Mouse (Mus musculus) thymus, adult 2 months (tissue): ENCODE results near the gene Chsy1. TPM values are rescaled to one million over a fixed set of nuclear protein-coding genes. Genes with fewer than 3 reads are reported as not detected.

ENCODE experiments used
- DNase-seq: peaks from one replicate; pipeline ENCODE4 v3.0.0; 2021
- H3K27ac ChIP-seq: fragments of 200-500 bp; 2 replicates; pipeline ENCODE4 v1.5.1; 2012; ENCODE audit warnings: low read length, control low read depth; ENCODE audit not compliant: control insufficient read depth, insufficient read depth
- H3K27me3 ChIP-seq: fragments of 200-500 bp; 2 replicates; pipeline ENCODE4 v1.6.1; 2012; ENCODE audit warnings: mild to moderate bottlenecking, low read length, moderate library complexity, mixed read lengths; ENCODE audit not compliant: control insufficient read depth, insufficient read depth
- H3K36me3 ChIP-seq: fragments of 200-500 bp; 2 replicates; pipeline ENCODE4 v1.6.1; 2012; ENCODE audit warnings: mild to moderate bottlenecking, low read length, moderate library complexity; ENCODE audit not compliant: control insufficient read depth, insufficient read depth
- H3K4me1 ChIP-seq: fragments of 200-500 bp; replicated peaks from 2 replicates; pipeline ENCODE4 v1.6.1; 2012; ENCODE audit warnings: low read length; ENCODE audit not compliant: control insufficient read depth, insufficient read depth
- H3K4me3 ChIP-seq: fragments of 200-500 bp; 2 replicates; pipeline ENCODE4 v1.5.1; 2012; ENCODE audit warnings: mild to moderate bottlenecking, low read length, control low read depth, moderate library complexity; ENCODE audit not compliant: control insufficient read depth, insufficient read depth
- CTCF ChIP-seq: fragments of 200-500 bp; IDR thresholded peaks from 2 replicates; pipeline ENCODE4 v1.5.1; 2012; ENCODE audit warnings: mild to moderate bottlenecking, control low read depth, low read length, moderate library complexity, borderline replicate concordance; ENCODE audit not compliant: control insufficient read depth, poor library complexity, insufficient read depth; ENCODE audit errors: extremely low read depth
- POLR2A ChIP-seq: fragments of 200-500 bp; IDR thresholded peaks from 2 replicates; pipeline ENCODE4 v1.6.1; 2012; ENCODE audit warnings: mild to moderate bottlenecking, low read length, control low read depth, moderate library complexity; ENCODE audit not compliant: control insufficient read depth, poor library complexity, insufficient read depth; ENCODE audit errors: extremely low read depth
- WGBS: fragments of 180-500 bp; shearing (Covaris S2); methylation state at CpG from one replicate; pipeline ENCODE4 v1.1.7; 2018; 5-methylcytosine and 5-hydroxymethylcytosine counted together
- polyA plus RNA-seq: library from polyadenylated mRNA; depleted of rRNA; stranded (reverse); fragments of >200 nt; gene quantifications from 2 replicates; pipeline ENCODE4 v1.2.3, GENCODE M21; 2012

Gene Chsy1
- polyA plus RNA-seq, 1 experiment, result 6.6 TPM

DNA sequence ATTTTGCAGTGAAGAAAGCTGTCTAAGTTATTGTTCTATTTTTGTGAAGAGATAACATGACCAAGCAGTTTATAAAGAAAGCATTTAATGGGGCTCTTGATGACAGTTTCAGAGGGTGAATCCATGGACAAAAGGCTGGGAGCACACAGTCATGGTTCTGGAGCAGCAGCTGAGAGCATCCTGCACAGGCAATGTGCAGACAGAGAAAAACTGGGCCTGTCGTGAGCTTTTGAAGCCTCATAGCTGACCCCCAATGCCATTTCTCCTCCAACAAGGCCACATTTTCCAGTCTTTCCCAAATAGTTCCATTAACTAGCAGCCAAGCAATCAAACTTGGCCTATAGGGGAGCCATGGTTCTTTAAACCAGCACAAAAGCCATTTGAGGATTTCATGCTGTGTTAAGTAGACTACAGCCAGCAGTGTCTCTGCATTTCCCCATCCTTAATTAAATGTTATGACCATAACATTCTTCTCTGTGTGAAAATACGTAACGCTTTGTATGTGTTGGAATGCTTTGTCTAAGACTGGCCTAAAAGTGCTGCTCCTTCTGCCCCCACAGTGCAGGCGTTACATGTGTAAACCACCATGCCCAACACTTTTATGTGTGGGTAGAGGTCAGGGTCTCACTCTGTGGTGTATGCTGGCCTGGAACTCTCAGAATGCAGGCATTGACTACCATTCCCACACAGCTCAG is 18.8 kb downstream of the Chsy1 start:
- H3K27ac ChIP-seq, result no peak overlapping the region
- WGBS, result 93% methylated on average over 4 of the region's 4 CpGs
- H3K4me1 ChIP-seq, result no peaks in the 10 kb centered on the region
- H3K4me3 ChIP-seq, result no peak overlapping the region
- no peaks in the 10 kb centered on the region; the same call in 1 of the 2 replicates for H3K36me3 ChIP-seq
- no peak for DNase-seq
- no peaks in the 10 kb centered on the region for H3K27me3 ChIP-seq
- TF ChIP-seq POLR2A (no peak), CTCF (no peak)

DNA sequence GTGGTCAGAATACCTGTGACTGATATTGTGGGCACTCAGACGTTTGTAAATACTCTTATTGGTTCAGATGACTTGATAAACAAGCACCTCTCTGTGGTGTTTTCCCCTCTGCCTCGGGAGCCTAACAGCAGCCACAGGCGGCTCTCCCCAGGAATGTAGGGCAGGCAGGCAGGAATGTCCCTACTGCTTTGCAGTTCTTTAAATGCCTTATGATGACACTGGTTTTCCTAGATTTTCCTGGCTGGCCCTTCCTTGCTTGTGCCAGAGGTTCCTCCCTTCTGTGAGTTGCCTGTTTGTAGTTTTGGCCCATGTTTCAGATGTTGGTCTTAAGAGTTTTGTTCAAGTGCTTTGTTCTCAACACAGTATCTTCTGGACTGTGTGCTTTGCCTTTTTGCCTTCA is 19.5 kb downstream of the Chsy1 start:
- WGBS, result 73% methylated on average over 3 of the region's 3 CpGs
- Histone ChIP-seq H3K4me1 (no peaks in the 10 kb centered on the region), H3K36me3 (no peaks in the 10 kb centered on the region; the same call in 1 of the 2 replicates), H3K27me3 (no peaks in the 10 kb centered on the region), H3K4me3 (no peak overlapping the region), H3K27ac (no peak overlapping the region)
- TF ChIP-seq POLR2A (no peak), CTCF (no peak)
- DNase-seq, result no peak

DNA sequence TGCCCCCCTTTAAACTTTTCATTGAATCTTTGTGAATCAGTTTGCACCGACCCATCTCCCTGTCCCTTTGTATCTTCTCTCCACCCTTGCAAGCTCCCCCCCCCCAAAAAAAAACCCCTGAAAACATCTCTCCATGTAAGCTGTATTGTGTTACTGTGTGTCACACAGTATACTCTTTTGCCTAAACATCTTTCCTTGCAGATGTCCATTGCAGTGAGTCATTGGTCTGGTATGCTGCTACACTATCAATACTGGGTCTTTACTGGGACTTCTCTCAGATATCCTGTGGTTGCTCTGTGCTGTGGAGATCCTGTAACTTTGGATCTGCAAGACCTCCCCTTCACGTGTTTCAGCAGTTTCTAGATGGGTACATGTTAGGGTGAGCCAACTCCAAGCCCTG is 21.0 kb downstream of the Chsy1 start:
- 93% methylated on average over 2 of the region's 2 CpGs for WGBS
- Histone ChIP-seq H3K4me1 (no peaks in the 10 kb centered on the region), H3K27me3 (no peaks in the 10 kb centered on the region), H3K27ac (no peak overlapping the region), H3K36me3 (no peaks in the 10 kb centered on the region; the same call in 1 of the 2 replicates), H3K4me3 (no peak overlapping the region)
- TF ChIP-seq CTCF, result no peak
- TF ChIP-seq POLR2A, result no peak
- DNase-seq, result no peak

DNA sequence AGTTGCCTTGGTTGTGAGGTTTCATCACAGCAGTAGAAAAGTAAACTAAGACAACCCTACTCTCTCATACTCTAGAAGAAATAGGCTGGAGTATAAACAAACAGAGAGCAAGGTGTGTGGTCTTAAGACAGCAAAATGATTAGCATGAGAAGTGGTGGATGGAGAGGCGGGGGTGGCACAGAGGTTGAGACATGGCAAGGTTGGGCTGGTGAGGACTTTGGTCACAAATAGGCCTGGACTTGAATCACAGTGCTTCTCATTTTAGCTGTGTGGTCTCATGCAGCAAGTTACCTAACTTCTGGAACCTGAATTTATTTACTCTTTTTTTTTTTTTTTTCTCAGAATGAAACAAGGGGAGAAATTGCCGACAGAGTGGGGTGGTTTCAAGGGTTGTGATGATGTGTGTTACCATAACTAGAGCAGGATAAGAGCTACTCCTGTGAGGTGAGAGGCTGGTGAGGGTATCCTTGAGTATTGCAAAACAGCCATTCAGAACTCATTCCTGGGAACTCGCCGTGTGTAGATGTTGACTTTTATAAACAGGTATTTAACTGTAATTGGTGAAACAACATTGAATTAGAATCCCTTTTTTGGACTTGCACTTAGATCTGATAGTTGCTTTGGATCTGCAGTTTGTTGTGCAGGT is 22.6 kb downstream of the Chsy1 start:
- WGBS, result 95% methylated on average over 4 of the region's 4 CpGs

DNA sequence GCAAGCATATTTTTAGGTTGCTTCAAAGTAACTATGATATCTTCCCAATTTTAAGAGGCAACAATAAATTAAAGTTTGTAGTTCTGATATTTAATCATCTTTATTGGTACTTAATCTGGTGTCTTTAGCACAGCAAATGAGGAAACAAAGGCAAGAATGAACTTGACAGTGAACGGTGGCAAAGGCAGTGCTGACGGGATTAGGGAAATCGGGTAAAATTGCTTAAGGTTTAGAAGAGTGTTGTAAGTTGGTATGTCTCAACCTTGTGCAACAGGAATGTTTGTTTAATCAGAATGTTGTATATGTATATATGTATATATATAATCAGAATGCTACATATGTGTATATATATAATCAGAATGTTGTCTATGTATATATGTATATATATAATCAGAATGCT is 24.8 kb downstream of the Chsy1 start:
- Histone ChIP-seq H3K4me3 (no peak overlapping the region), H3K27ac (no peak overlapping the region), H3K4me1 (no peaks in the 10 kb centered on the region), H3K27me3 (no peaks in the 10 kb centered on the region), H3K36me3 (no peaks in the 10 kb centered on the region)
- WGBS, result 98% methylated on average over 3 of the region's 3 CpGs
- TF ChIP-seq CTCF (no peak), POLR2A (no peak)
- no peak for DNase-seq

More for the DNA sequence above, 22.6 kb downstream of the Chsy1 start:
- Histone ChIP-seq H3K4me3 (no peak overlapping the region), H3K27ac (no peak overlapping the region), H3K36me3 (no peaks in the 10 kb centered on the region), H3K27me3 (no peaks in the 10 kb centered on the region), H3K4me1 (no peaks in the 10 kb centered on the region)
- no peak for TF ChIP-seq CTCF
- TF ChIP-seq POLR2A, result no peak
- DNase-seq, result no peak

DNA sequence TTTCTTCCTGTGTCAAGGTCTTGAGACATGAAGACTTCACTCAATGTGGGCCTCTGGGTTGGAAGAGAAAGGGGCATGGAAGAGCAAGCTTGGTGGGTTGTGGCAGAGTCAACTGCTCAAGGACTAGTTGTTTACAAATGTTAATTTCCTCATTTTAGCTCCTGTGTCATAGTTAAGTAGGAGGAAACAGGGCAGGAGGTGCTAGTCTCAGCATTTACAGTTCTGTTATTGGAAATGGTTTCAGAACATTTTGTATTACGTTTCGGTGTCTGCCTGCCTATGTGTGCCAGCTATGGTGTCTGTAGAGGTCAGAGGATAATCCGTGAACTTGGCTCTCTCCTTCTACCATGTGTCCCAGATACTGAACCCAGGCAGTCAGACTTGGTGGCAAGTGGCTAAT is 26.3 kb downstream of the Chsy1 start:
- WGBS, result 75% methylated on average over 3 of the region's 3 CpGs
- no peak overlapping the region for H3K4me3 ChIP-seq
- no peak for TF ChIP-seq CTCF
- H3K36me3 ChIP-seq, result no peaks in the 10 kb centered on the region
- DNase-seq, result no peak
- H3K4me1 ChIP-seq, result 0 out of 2 replicates have a peak, but pooled peaks cover 2% of the 10 kb centered on the region
- H3K27ac ChIP-seq, result no peak overlapping the region; the same call in 1 of the 2 replicates
- no peaks in the 10 kb centered on the region for H3K27me3 ChIP-seq
